Mouse (Mus musculus) liver, embryonic 16.5 days (tissue): Measurements from ENCODE around the gene Nptxr. TPM values are rescaled to one million over a fixed set of nuclear protein-coding genes. Genes with fewer than 3 reads are reported as not detected.

Experiments used
- ATAC-seq: fragments of 200-750 bp; cut with Nextera tagmentation; 2 replicates; pipeline ENCODE4 v1.8.0; 2017; ENCODE audit warnings: low read depth, mild to moderate bottlenecking, moderate number of reproducible peaks, moderate library complexity
- H3K27ac ChIP-seq: fragments of 300-500 bp; sonication (generic); 2 replicates; pipeline ENCODE4 v1.5.1; 2014; ENCODE audit warnings: mild to moderate bottlenecking, low read length
- H3K27me3 ChIP-seq: fragments of 300-500 bp; sonication (generic); 2 replicates; pipeline ENCODE4 v1.6.1; 2014; ENCODE audit warnings: low read depth, low read length, mixed read lengths; ENCODE audit not compliant: control insufficient read depth, insufficient read depth
- H3K36me3 ChIP-seq: fragments of 300-500 bp; sonication (generic); 2 replicates; pipeline ENCODE4 v1.6.1; 2014; ENCODE audit warnings: mild to moderate bottlenecking; ENCODE audit not compliant: control insufficient read depth, insufficient read depth
- H3K4me1 ChIP-seq: fragments of 300-500 bp; sonication (generic); 2 replicates; pipeline ENCODE4 v1.6.1; 2014; ENCODE audit warnings: low read depth, low read length, mixed read lengths; ENCODE audit not compliant: control insufficient read depth
- H3K4me2 ChIP-seq: fragments of 300-500 bp; sonication (generic); 2 replicates; pipeline ENCODE4 v1.6.1; 2014; ENCODE audit warnings: low read depth, low read length, mixed read lengths
- H3K4me3 ChIP-seq: fragments of 300-500 bp; sonication (generic); 2 replicates; pipeline ENCODE4 v1.5.1; 2014; ENCODE audit warnings: low read depth, mild to moderate bottlenecking, low read length
- H3K9ac ChIP-seq: fragments of 300-500 bp; sonication (generic); 2 replicates; pipeline ENCODE4 v1.6.1; 2014; ENCODE audit warnings: low read depth, low read length
- H3K9me3 ChIP-seq: fragments of 300-500 bp; sonication (generic); replicated peaks from 2 replicates; pipeline ENCODE4 v1.6.1; 2016; ENCODE audit warnings: low read length; ENCODE audit not compliant: control insufficient read depth
- WGBS: fragments of 180-500 bp; shearing (Covaris S2); extraction: QIAGEN DNeasy Blood & Tissue Kit; methylation state at CpG from one replicate; pipeline ENCODE4 v1.1.7; 2014; ENCODE audit not compliant: insufficient replicate concordance; 5-methylcytosine and 5-hydroxymethylcytosine counted together
- polyA plus RNA-seq: library from polyadenylated mRNA; unstranded; fragments of >200 nt; fragmentation: Nextera tagmentation; extraction: Ambion mirVana; gene quantifications from 2 replicates; pipeline ENCODE4 v1.2.1, GENCODE M21; 2015

Gene Nptxr
- polyA plus RNA-seq, 1 experiment from 2014 or later = 0.14 TPM

GRCm38 (mm10) chr15:79787815-79788214 lies 16.8 kb downstream of the Nptxr start:
- Histone ChIP-seq H3K27ac (no peak overlapping the region), H3K9ac (no peak overlapping the region), H3K4me2 (no peak overlapping the region), H3K36me3 (no peaks in the 10 kb centered on the region), H3K4me3 (no peak overlapping the region), H3K4me1 (no peaks in the 10 kb centered on the region), H3K9me3 (no peaks in the 10 kb centered on the region), H3K27me3 (peaks cover 8% of the 10 kb centered on the region)
- WGBS = 47% methylated on average over 8 of the region's 8 CpGs
- no peak for ATAC-seq

- Histone ChIP-seq H3K27ac (no peak overlapping the region), H3K4me2 (no peak overlapping the region), H3K9ac (no peak overlapping the region), H3K4me1 (no peaks in the 10 kb centered on the region), H3K9me3 (no peaks in the 10 kb centered on the region), H3K36me3 (no peaks in the 10 kb centered on the region), H3K27me3 (peaks cover 8% of the 10 kb centered on the region; the same call in 1 of the 2 replicates), H3K4me3 (no peak overlapping the region)
- no peak for ATAC-seq
- 50% methylated on average over 1 of the region's 1 CpGs for WGBS
These were observed 19.5 kb downstream of the Nptxr start for GRCm38 (mm10) chr15:79785056-79785455.

GRCm38 (mm10) chr15:79777749-79778148 lies 26.8 kb downstream of the Nptxr start, which contains the start of gene Dnal4:
Gene Dnal4, minus strand, starts transcription at chr15:79777849.
- no peaks in the 10 kb centered on the region for H3K36me3 ChIP-seq
- no peak within 1 kb of the TSS for H3K4me2 ChIP-seq
- no peak within 1 kb of the TSS for H3K4me3 ChIP-seq
- H3K4me1 ChIP-seq = peaks cover 9% of the 10 kb centered on the region
- no peak for ATAC-seq
- H3K27ac ChIP-seq = no peak within 1 kb of the TSS
- H3K27me3 ChIP-seq = no peaks in the 10 kb centered on the region
- no peak within 1 kb of the TSS for H3K9ac ChIP-seq
- H3K9me3 ChIP-seq = no peaks in the 10 kb centered on the region

GRCm38 (mm10) chr15:79775662-79776061 lies 28.9 kb downstream of the Nptxr start:
- 45% methylated on average over 7 of the region's 7 CpGs for WGBS
- H3K4me1 ChIP-seq = peaks cover 9% of the 10 kb centered on the region
- H3K4me3 ChIP-seq = no peak overlapping the region
- no peak for ATAC-seq
- H3K9ac ChIP-seq = no peak overlapping the region
- no peak overlapping the region for H3K4me2 ChIP-seq
- no peaks in the 10 kb centered on the region for H3K9me3 ChIP-seq
- H3K27ac ChIP-seq = no peak overlapping the region
- H3K27me3 ChIP-seq = no peaks in the 10 kb centered on the region
- no peaks in the 10 kb centered on the region for H3K36me3 ChIP-seq

- Histone ChIP-seq H3K9me3 (no peaks in the 10 kb centered on the region), H3K4me3 (peak overlapping the region; percentile 79), H3K36me3 (no peaks in the 10 kb centered on the region), H3K27me3 (no peaks in the 10 kb centered on the region), H3K4me2 (peak overlapping the region; percentile 79), H3K9ac (peak overlapping the region; percentile 76), H3K4me1 (peaks cover 9% of the 10 kb centered on the region), H3K27ac (no peak overlapping the region)
- WGBS = under 1% methylated on average over 50 of the region's 50 CpGs
- ATAC-seq = peak; percentile 99
These were observed 30.2 kb downstream of the Nptxr start for GRCm38 (mm10) chr15:79774117-79775027.

GRCm38 (mm10) chr15:79770629-79771240 lies 33.8 kb downstream of the Nptxr start:
- ATAC-seq = no peak
- no peak overlapping the region for H3K4me3 ChIP-seq
- WGBS = 72% methylated on average over 21 of the region's 21 CpGs
- no peaks in the 10 kb centered on the region for H3K9me3 ChIP-seq
- no peaks in the 10 kb centered on the region for H3K27me3 ChIP-seq
- H3K27ac ChIP-seq = no peak overlapping the region
- H3K9ac ChIP-seq = no peak overlapping the region
- peaks cover 9% of the 10 kb centered on the region for H3K4me1 ChIP-seq
- H3K4me2 ChIP-seq = no peak overlapping the region
- H3K36me3 ChIP-seq = no peaks in the 10 kb centered on the region

GRCm38 (mm10) chr15:79768302-79768701 lies 36.3 kb downstream of the Nptxr start:
- H3K27ac ChIP-seq = no peak overlapping the region
- H3K36me3 ChIP-seq = no peaks in the 10 kb centered on the region
- no peak for ATAC-seq
- H3K4me3 ChIP-seq = no peak overlapping the region
- WGBS = 22% methylated on average over 6 of the region's 6 CpGs
- no peaks in the 10 kb centered on the region for H3K27me3 ChIP-seq
- H3K9me3 ChIP-seq = no peaks in the 10 kb centered on the region
- peaks cover under 1% of the 10 kb centered on the region for H3K4me1 ChIP-seq
- no peak overlapping the region for H3K9ac ChIP-seq
- no peak overlapping the region for H3K4me2 ChIP-seq

GRCm38 (mm10) chr15:79767327-79767961 lies 37.1 kb downstream of the Nptxr start:
- no peak for ATAC-seq
- Histone ChIP-seq H3K4me2 (no peak overlapping the region), H3K9me3 (no peaks in the 10 kb centered on the region), H3K36me3 (no peaks in the 10 kb centered on the region), H3K27ac (no peak overlapping the region), H3K4me3 (no peak overlapping the region), H3K9ac (no peak overlapping the region), H3K27me3 (no peaks in the 10 kb centered on the region), H3K4me1 (no peaks in the 10 kb centered on the region; the same call in 1 of the 2 replicates)
- 57% methylated on average over 16 of the region's 16 CpGs for WGBS
